Mouse (Mus musculus): ENCODE results near the gene Ccdc12. TPM values are rescaled to one million over a fixed set of nuclear protein-coding genes. Genes with fewer than 3 reads are reported as not detected.

Gene Ccdc12
- polyA plus RNA-seq, 1 experiment from 2014 or later: 88.1 TPM

DNA sequence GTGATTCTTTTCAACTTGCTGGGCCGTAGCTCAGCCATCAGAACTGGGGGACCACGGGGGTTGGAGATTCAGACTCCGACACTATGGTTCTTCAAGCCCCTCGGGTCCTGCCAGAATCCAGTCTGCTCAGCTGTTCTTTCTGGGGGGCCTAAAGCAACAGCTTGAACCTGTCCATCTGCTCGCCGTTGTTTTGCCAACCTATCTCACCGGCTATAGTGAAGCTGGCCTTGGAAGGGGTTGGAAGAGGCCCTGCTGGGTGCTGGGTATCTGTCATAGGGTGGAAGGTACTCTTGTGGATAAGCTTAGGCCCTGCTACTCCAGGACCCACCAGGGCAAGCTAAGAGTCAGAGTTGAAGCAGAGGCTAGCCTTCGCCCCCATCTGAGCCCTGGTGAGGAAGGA, 104.6 kb downstream of the Ccdc12 start:
- no peaks in the 10 kb centered on the region for H3K27me3 ChIP-seq
- CTCF ChIA-PET: interaction anchor here (0.7 to 5.2 kb wide), 9 partner anchors 10 to 349 kb away, joined by 3 to 45 read pairs (median 4); partner anchors contain the start of genes Als2cl and Tmie
- TF ChIP-seq CTCF (IDR thresholded peaks at IDR 0.05): no peak
- POLR2A ChIA-PET: interaction anchor here (0.5 to 0.8 kb wide), 2 partner anchors 10 to 44 kb away, joined by 3 read pairs; no protein-coding TSS in a partner anchor
- DNase-seq (ENCODE audit: low read depth, low spot score) (no peak), ATAC-seq (no peak)
- in situ Hi-C loops (cut with MboI; ENCODE audit: low pct_unique_long_range_greater_than_20kb): no loop called here

Other genes starting within 250 kb of the Ccdc12 start
- 107 TPM for gene Ptpn23, start 248.3 kb upstream of the Ccdc12 start, polyA plus RNA-seq (2021)
- gene Ngp, start 236.8 kb upstream of the Ccdc12 start, polyA plus RNA-seq (2021): not detected
- 11.6 TPM for gene Klhl18, start 179.8 kb upstream of the Ccdc12 start, polyA plus RNA-seq (2021)
- 6.6 TPM for gene Kif9, start 179.5 kb upstream of the Ccdc12 start, polyA plus RNA-seq (2021)
- 75.1 TPM for gene Setd2, start 123.9 kb upstream of the Ccdc12 start, polyA plus RNA-seq (2021)
- 69.3 TPM for gene Nradd, start 32.1 kb upstream of the Ccdc12 start, polyA plus RNA-seq (2021)
- gene Nbeal2, start 2.3 kb upstream of the Ccdc12 start, polyA plus RNA-seq (2021): 20.0 TPM
- gene Myl3, start 85.4 kb downstream of the Ccdc12 start, polyA plus RNA-seq (2021): 0.19 TPM
- gene Pth1r, start 90.6 kb downstream of the Ccdc12 start, polyA plus RNA-seq (2021): 9.9 TPM
- not detected for gene Prss42, start 141.7 kb downstream of the Ccdc12 start, polyA plus RNA-seq (2021)
- gene Prss44, start 157.5 kb downstream of the Ccdc12 start, polyA plus RNA-seq (2021): not detected
- gene Prss43, start 170.2 kb downstream of the Ccdc12 start, polyA plus RNA-seq (2021): not detected
- not detected for gene Prss45, start 178.1 kb downstream of the Ccdc12 start, polyA plus RNA-seq (2021)
- 2.4 TPM for gene Prss46, start 188.0 kb downstream of the Ccdc12 start, polyA plus RNA-seq (2021)
- gene Prss50, start 201.5 kb downstream of the Ccdc12 start, polyA plus RNA-seq (2021): 0.13 TPM
- 69.4 TPM for gene Als2cl, start 223.4 kb downstream of the Ccdc12 start, polyA plus RNA-seq (2021)
- gene Tmie, start 223.6 kb downstream of the Ccdc12 start, polyA plus RNA-seq (2021): 5.1 TPM